Mouse (Mus musculus) hindlimb bud, embryonic 11.5 days (tissue): ENCODE measurements at regions not wholly inside any gene's neighbourhood (a gene's known extent, or its start where the extent isn't known, plus 50 kb on each side); places are given as distances from the start of the nearest gene placed in this dataset.
"Not testable (repeated sequence)": the region's sequence is repeated elsewhere in the genome, so short reads cannot be mapped to it uniquely, and the experiment has no call there.

ENCODE experiments used
- DNase-seq: peaks from one replicate; pipeline ENCODE4 v3.0.0-alpha.2; 2012; ENCODE audit warnings: low read depth, low spot score; ENCODE audit errors: extremely low spot score

GRCm38 (mm10) chr11:41728839-41729238, 271.8 kb downstream of the Gabrg2 start:
- DNase-seq, result no peak

GRCm38 (mm10) chr11:41716616-41717015, 284.0 kb downstream of the Gabrg2 start:
- no peak for DNase-seq

- no peak for DNase-seq
These were observed 310.0 kb downstream of the Gabrg2 start for GRCm38 (mm10) chr11:41690682-41691081.

GRCm38 (mm10) chr11:41682991-41683390, 317.7 kb downstream of the Gabrg2 start:
- DNase-seq, result no peak

- no peak for DNase-seq
These were observed 348.1 kb downstream of the Gabrg2 start for GRCm38 (mm10) chr11:41652566-41652965.

GRCm38 (mm10) chr11:41645502-41645891, 355.2 kb downstream of the Gabrg2 start:
- no peak for DNase-seq

- DNase-seq, result peak; percentile 37
These were observed 355.7 kb downstream of the Gabrg2 start for GRCm38 (mm10) chr11:41644725-41645501.

- no peak for DNase-seq
These were observed 356.6 kb downstream of the Gabrg2 start for GRCm38 (mm10) chr11:41644083-41644482.

- DNase-seq, result no peak
These were observed 401.7 kb downstream of the Gabrg2 start for GRCm38 (mm10) chr11:41599006-41599405.

- DNase-seq, result no peak
These were observed 402.2 kb downstream of the Gabrg2 start for GRCm38 (mm10) chr11:41598431-41598830.

- DNase-seq, result not testable (repeated sequence)
These were observed 409.2 kb downstream of the Gabrg2 start for GRCm38 (mm10) chr11:41591426-41591825.
